Mouse (Mus musculus) small intestine, adult 2 months (tissue): ENCODE measurements at regions not wholly inside any gene's neighbourhood (a gene's known extent, or its start where the extent isn't known, plus 50 kb on each side); places are given as distances from the start of the nearest gene placed in this dataset.

Source experiments
- CTCF ChIP-seq: fragments of 200-500 bp; IDR thresholded peaks from 2 replicates; pipeline ENCODE4 v1.5.1; 2012; ENCODE audit warnings: low read depth, mild to moderate bottlenecking, control low read depth, inconsistent platforms, low read length, moderate library complexity, mixed read lengths; ENCODE audit not compliant: insufficient replicate concordance, insufficient read length; ENCODE audit errors: extremely low read depth
- POLR2A ChIP-seq: fragments of 200-500 bp; IDR thresholded peaks from 2 replicates; pipeline ENCODE4 v1.6.1; 2012; ENCODE audit warnings: low read depth, mild to moderate bottlenecking, control low read depth, inconsistent platforms, low read length, moderate library complexity

DNA sequence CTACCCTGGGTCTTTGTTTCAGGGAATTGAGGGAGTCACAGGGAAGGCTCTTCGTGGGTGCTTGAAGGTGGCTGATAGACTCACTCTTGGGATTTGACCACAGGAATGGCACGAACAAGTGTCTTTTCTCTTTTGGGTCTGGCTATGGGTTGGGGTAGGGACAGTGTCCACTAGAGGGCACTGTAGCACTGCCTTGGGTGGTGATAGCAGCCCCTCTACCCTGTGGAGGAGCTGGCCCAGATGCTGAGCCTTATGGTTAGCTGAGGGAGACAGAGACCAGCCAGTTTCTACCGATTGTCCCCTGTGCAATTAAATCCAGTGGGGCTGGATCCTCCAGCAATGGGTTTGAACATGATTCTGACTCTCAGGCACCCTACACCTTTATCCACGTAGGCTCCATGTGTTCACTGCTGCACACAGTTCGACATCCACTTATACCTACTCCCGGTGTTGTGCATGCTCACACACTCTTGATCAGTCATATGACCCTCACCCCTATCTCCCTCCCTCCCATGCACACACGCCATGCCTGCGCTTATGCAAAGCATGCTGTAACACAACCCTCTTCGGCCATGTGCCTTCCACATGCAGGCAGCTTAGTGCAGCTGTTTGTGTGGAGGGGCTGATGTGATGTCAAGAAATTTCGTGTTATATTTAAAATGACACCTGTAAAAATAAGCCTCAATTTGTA is 136.6 kb downstream of the Ttc32 start:
- TF ChIP-seq CTCF (peak; percentile 50; the same call in 1 of the 2 replicates), POLR2A (no peak)
